Mouse (Mus musculus) megakaryocyte, embryonic 14.5 days (primary cell): ENCODE measurements at regions not wholly inside any gene's neighbourhood (a gene's known extent, or its start where the extent isn't known, plus 50 kb on each side); places are given as distances from the start of the nearest gene placed in this dataset.

Experiments used
- H3K27me3 ChIP-seq: replicated peaks from 2 replicates; pipeline ENCODE3; 2012; ENCODE audit warnings: inconsistent platforms
- H3K36me3 ChIP-seq: replicated peaks from 2 replicates; pipeline ENCODE3; 2012; ENCODE audit warnings: low read length, inconsistent platforms, mixed read lengths
- H3K4me1 ChIP-seq: 2 replicates; pipeline ENCODE4 v1.6.1; 2012; ENCODE audit warnings: inconsistent platforms
- H3K4me3 ChIP-seq: replicated peaks from 2 replicates; pipeline ENCODE3; 2012; ENCODE audit warnings: moderate library complexity, mild to moderate bottlenecking, inconsistent platforms
- H3K9me3 ChIP-seq: 2 replicates; pipeline ENCODE4 v1.6.1; 2012; ENCODE audit warnings: inconsistent platforms
- FLI1 ChIP-seq: IDR thresholded peaks from 2 replicates; pipeline ENCODE4 v1.6.1; 2012; ENCODE audit warnings: low read length, inconsistent platforms, mixed read lengths
- GATA1 ChIP-seq: IDR thresholded peaks from 3 replicates; pipeline ENCODE4 v1.6.1; 2012; ENCODE audit warnings: mixed read lengths, low read length, inconsistent platforms, borderline replicate concordance

DNA sequence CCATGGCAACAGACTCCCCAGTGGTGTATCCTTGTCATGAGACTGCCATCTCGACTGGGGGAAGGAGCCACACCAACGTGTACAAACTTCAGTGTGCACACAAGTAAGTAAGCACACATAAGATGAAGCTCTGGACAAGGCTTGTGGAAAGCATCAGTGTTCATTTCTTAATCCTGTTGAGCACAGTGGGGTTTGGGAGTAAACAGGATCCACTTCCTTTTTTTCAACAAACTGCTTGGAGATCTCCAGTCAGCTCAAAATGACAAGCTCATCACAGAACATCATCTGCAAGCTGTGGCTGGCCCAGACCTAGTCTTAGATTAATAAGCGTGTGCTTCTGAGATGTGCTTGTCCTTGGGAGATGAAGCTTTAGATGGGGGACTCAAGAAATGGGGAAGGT lies 75.6 kb upstream of the Nrp1 start:
- no peaks in the 10 kb centered on the region for H3K36me3 ChIP-seq
- no peak overlapping the region for H3K4me3 ChIP-seq
- H3K4me1 ChIP-seq, result peaks cover 8% of the 10 kb centered on the region
- TF ChIP-seq GATA1, result no peak
- H3K9me3 ChIP-seq, result peaks cover 7% of the 10 kb centered on the region
- peaks cover 13% of the 10 kb centered on the region for H3K27me3 ChIP-seq

DNA sequence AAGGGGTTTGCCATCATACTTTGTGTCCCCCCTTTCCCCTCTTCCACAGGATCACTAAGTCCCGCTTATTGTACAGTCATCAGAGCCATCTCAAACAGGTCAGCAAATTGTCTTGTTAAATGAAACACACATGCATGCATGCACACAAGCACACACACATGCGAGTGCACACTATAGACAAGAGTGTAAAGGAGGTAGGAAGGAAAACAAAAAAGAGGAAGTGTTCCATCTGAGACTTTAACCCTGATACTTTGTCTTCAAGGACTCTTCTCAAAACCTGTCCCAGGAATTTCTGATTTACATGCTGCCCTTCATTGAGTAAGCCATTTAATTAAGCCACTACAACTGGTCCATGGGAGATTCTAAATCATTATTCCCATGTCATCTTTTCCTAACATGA lies 75.0 kb upstream of the Nrp1 start:
- H3K9me3 ChIP-seq, result peaks cover 4% of the 10 kb centered on the region
- H3K36me3 ChIP-seq, result no peaks in the 10 kb centered on the region
- TF ChIP-seq GATA1 (no peak), FLI1 (no peak)
- H3K4me3 ChIP-seq, result no peak overlapping the region
- peaks cover 8% of the 10 kb centered on the region for H3K4me1 ChIP-seq
- H3K27me3 ChIP-seq, result peaks cover 13% of the 10 kb centered on the region

DNA sequence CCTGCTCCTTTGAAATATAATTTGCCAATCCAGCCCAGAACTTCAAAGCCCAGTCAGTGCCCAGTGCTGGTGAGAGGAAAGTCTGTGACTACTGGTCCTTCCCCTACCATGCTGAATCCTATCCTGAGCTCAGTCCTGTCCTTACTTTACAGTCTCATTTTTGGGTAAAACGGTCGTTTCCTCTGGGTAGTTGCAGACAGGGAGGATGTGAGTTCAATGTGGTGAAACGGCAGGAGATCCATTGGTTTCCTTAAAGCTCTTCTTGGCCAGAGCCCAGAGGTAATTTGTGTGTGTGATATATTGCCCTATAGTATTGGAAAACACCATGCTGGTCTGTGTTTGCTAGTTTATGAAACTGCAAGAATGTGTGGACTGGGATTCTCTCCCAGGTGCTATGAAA lies 73.6 kb upstream of the Nrp1 start:
- Histone ChIP-seq H3K4me3 (no peak overlapping the region), H3K4me1 (peaks cover 8% of the 10 kb centered on the region), H3K36me3 (no peaks in the 10 kb centered on the region), H3K9me3 (peaks cover 4% of the 10 kb centered on the region), H3K27me3 (peaks cover 17% of the 10 kb centered on the region)
- TF ChIP-seq GATA1 (no peak), FLI1 (no peak)

DNA sequence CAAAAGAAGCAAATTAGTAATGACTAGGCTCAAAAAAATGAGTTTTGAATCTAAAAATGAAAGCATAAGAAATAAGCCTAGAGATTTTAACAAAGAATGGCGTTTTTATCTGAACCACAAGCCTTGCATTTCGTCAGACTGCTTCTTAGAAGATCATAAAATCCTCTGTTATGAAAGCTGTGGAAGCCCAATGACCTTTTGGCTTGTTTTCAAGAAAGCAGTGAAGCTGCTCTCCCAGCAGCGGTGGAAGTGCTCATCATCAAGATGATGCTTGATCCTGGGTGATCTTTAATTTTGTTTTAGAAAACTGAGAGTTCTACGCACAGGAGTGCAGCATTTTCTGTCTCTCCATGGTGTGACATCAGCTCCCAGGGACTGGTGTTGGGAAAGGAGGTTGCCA lies 68.3 kb upstream of the Nrp1 start:
- Histone ChIP-seq H3K27me3 (peaks cover 22% of the 10 kb centered on the region), H3K4me3 (no peak overlapping the region), H3K36me3 (no peaks in the 10 kb centered on the region), H3K4me1 (peaks cover 6% of the 10 kb centered on the region; the same call in 1 of the 2 replicates), H3K9me3 (no peaks in the 10 kb centered on the region)
- TF ChIP-seq GATA1 (no peak), FLI1 (no peak)

DNA sequence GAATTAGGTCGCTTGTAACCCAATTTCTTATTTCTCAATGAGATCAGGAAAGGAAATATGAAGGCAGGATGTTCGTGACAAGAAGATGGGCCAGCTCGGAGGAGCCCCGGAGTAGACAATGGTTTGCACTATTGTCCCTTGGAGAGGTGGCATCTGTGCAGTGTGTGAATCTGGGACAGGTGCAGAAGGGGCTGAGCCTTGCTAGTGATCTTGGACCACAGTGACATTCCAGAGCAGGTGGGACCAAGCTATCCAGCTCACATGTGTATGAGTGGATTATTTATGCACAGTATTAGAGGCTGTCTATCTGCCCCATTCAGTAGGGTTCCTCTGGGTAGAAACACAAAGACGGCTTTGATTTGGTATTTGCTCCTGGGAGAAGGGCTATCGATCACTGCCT lies 66.0 kb upstream of the Nrp1 start:
- Histone ChIP-seq H3K36me3 (no peaks in the 10 kb centered on the region), H3K4me3 (no peak overlapping the region), H3K9me3 (no peaks in the 10 kb centered on the region), H3K4me1 (peaks cover 6% of the 10 kb centered on the region; the same call in 1 of the 2 replicates), H3K27me3 (peaks cover 22% of the 10 kb centered on the region)
- TF ChIP-seq FLI1 (no peak), GATA1 (no peak)

DNA sequence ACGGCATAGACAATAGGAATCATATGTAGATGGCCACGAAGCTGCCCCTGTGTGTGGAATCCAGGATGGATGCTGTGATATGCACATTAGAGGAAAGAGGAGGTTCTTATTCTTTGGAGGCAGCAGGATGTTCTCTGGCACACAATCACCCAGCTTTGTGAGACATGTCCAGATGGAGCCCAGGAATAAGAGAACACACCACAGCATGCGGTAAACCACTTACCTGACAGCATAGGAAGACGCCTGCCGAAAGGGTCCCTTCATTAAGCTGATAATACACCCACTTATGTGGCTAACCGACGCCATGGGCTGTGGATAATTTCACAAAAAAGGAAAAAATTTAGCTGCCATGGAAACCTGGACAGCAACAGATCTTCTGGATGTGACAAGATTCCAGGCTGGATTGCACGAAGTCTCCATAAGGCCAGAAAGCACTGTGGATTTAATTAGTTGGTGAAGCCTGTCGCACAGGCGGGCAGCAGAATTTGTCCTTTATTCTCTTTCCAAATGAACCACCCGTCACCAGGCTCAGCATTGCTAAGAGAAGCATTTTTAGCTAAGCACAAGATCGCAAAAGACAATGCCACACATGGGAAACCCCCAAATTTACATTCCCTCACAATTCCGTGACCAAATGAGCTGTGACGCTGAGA lies 61.5 kb upstream of the Nrp1 start:
- TF ChIP-seq FLI1 (no peak), GATA1 (no peak)
- peaks cover 4% of the 10 kb centered on the region; the same call in 1 of the 2 replicates for H3K4me1 ChIP-seq

GRCm38 (mm10) chr8:128302322-128302721 lies 56.1 kb upstream of the Nrp1 start:
- Histone ChIP-seq H3K27me3 (no peaks in the 10 kb centered on the region), H3K4me3 (no peak overlapping the region), H3K4me1 (peaks cover 19% of the 10 kb centered on the region), H3K9me3 (no peaks in the 10 kb centered on the region), H3K36me3 (no peaks in the 10 kb centered on the region)
- no peak for TF ChIP-seq GATA1
- TF ChIP-seq FLI1, result no peak

More for the DNA sequence above, 61.5 kb upstream of the Nrp1 start:
- no peaks in the 10 kb centered on the region for H3K9me3 ChIP-seq
- H3K36me3 ChIP-seq, result no peaks in the 10 kb centered on the region
- no peak overlapping the region for H3K4me3 ChIP-seq
- peaks cover 6% of the 10 kb centered on the region for H3K27me3 ChIP-seq
